Mouse (Mus musculus): ENCODE data around the gene Troap. TPM values are rescaled to one million over a fixed set of nuclear protein-coding genes. Genes with fewer than 3 reads are reported as not detected.
A peak's percentile ranks its signal among the peaks of the same experiment; 100 is the strongest.

Troap gene
- polyA plus RNA-seq, 1 experiment from 2014 or later = 53.1 TPM

- H3K27ac ChIP-seq = no peak overlapping the region
- DNase-seq (ENCODE audit: extremely low spot score, low spot score) = no peak
- peak overlapping the region; percentile 28; the same call in 1 of the 2 replicates for H3K4me3 ChIP-seq
- no peaks in the 10 kb centered on the region for H3K9me3 ChIP-seq
- peaks cover 97% of the 10 kb centered on the region for H3K27me3 ChIP-seq (ENCODE audit: poor library complexity, severe bottlenecking)
- 5% methylated on average over 6 of the region's 6 CpGs for WGBS
- H3K4me1 ChIP-seq = peaks cover 73% of the 10 kb centered on the region
- H3K36me3 ChIP-seq (replicated peaks) = no peaks in the 10 kb centered on the region
Observed at GRCm38 (mm10) chr15:99095356-99095755, 21.0 kb downstream of the Troap start.

GRCm38 (mm10) chr15:99096061-99096793, 21.9 kb downstream of the Troap start:
- peak overlapping the region; percentile 65; the same call in 1 of the 2 replicates for H3K27ac ChIP-seq
- H3K9me3 ChIP-seq = no peaks in the 10 kb centered on the region
- H3K27me3 ChIP-seq (ENCODE audit: poor library complexity, severe bottlenecking) = peaks cover 97% of the 10 kb centered on the region
- no peak for DNase-seq (ENCODE audit: extremely low spot score, low spot score)
- 1% methylated on average over 24 of the region's 24 CpGs for WGBS
- peak overlapping the region; percentile 50 for H3K4me3 ChIP-seq
- H3K36me3 ChIP-seq (replicated peaks) = no peaks in the 10 kb centered on the region
- peaks cover 66% of the 10 kb centered on the region for H3K4me1 ChIP-seq

GRCm38 (mm10) chr15:99096831-99097500, 22.6 kb downstream of the Troap start:
- under 1% methylated on average over 48 of the region's 58 CpGs for WGBS
- DNase-seq (ENCODE audit: extremely low spot score, low spot score) = peak; percentile 55
- Histone ChIP-seq H3K4me1 (peaks cover 66% of the 10 kb centered on the region), H3K36me3 (replicated peaks) (no peaks in the 10 kb centered on the region), H3K4me3 (peak overlapping the region; percentile 50), H3K27me3 (ENCODE audit: poor library complexity, severe bottlenecking) (peaks cover 91% of the 10 kb centered on the region), H3K27ac (peak overlapping the region; percentile 65), H3K9me3 (no peaks in the 10 kb centered on the region)

- under 1% methylated on average over 39 of the region's 39 CpGs for WGBS
- DNase-seq (ENCODE audit: extremely low spot score, low spot score) = peak; percentile 64
- H3K4me3 ChIP-seq = peak overlapping the region; percentile 50
- peaks cover 81% of the 10 kb centered on the region for H3K27me3 ChIP-seq (ENCODE audit: poor library complexity, severe bottlenecking)
- H3K36me3 ChIP-seq (replicated peaks) = no peaks in the 10 kb centered on the region
- H3K27ac ChIP-seq = peak overlapping the region; percentile 60
- peaks cover 61% of the 10 kb centered on the region for H3K4me1 ChIP-seq
- no peaks in the 10 kb centered on the region for H3K9me3 ChIP-seq
Observed at GRCm38 (mm10) chr15:99097840-99098492, 23.6 kb downstream of the Troap start.

GRCm38 (mm10) chr15:99098493-99098861, 24.1 kb downstream of the Troap start:
- Histone ChIP-seq H3K27me3 (ENCODE audit: poor library complexity, severe bottlenecking) (peaks cover 76% of the 10 kb centered on the region), H3K4me1 (peaks cover 56% of the 10 kb centered on the region), H3K4me3 (peak overlapping the region; percentile 50), H3K27ac (0 out of 2 replicates have a peak overlapping the region, but pooled peaks have one; percentile 60), H3K36me3 (replicated peaks) (no peaks in the 10 kb centered on the region), H3K9me3 (no peaks in the 10 kb centered on the region)
- WGBS = under 1% methylated on average over 9 of the region's 9 CpGs
- no peak for DNase-seq (ENCODE audit: extremely low spot score, low spot score)

- peaks cover 51% of the 10 kb centered on the region for H3K4me1 ChIP-seq
- DNase-seq (ENCODE audit: extremely low spot score, low spot score) = peak; percentile 74
- H3K27me3 ChIP-seq (ENCODE audit: poor library complexity, severe bottlenecking) = peaks cover 71% of the 10 kb centered on the region
- H3K4me3 ChIP-seq = peak overlapping the region; percentile 50
- no peaks in the 10 kb centered on the region for H3K9me3 ChIP-seq
- H3K36me3 ChIP-seq (replicated peaks) = no peaks in the 10 kb centered on the region
- under 1% methylated on average over 15 of the region's 15 CpGs for WGBS
- H3K27ac ChIP-seq = peak overlapping the region; percentile 58
Observed at GRCm38 (mm10) chr15:99099139-99099556, 24.8 kb downstream of the Troap start.

- no peaks in the 10 kb centered on the region for H3K36me3 ChIP-seq (replicated peaks)
- no peak overlapping the region for H3K27ac ChIP-seq
- no peak for DNase-seq (ENCODE audit: extremely low spot score, low spot score)
- 53% methylated on average over 3 of the region's 3 CpGs for WGBS
- H3K9me3 ChIP-seq = no peaks in the 10 kb centered on the region
- H3K4me3 ChIP-seq = no peak overlapping the region
- peaks cover 63% of the 10 kb centered on the region for H3K27me3 ChIP-seq (ENCODE audit: poor library complexity, severe bottlenecking)
- peaks cover 44% of the 10 kb centered on the region for H3K4me1 ChIP-seq
Observed at GRCm38 (mm10) chr15:99099984-99100383, 25.6 kb downstream of the Troap start.

GRCm38 (mm10) chr15:99105238-99105637, 30.9 kb downstream of the Troap start:
- Histone ChIP-seq H3K27ac (no peak overlapping the region), H3K9me3 (no peaks in the 10 kb centered on the region), H3K36me3 (replicated peaks) (no peaks in the 10 kb centered on the region), H3K4me3 (no peak overlapping the region), H3K4me1 (no peaks in the 10 kb centered on the region), H3K27me3 (ENCODE audit: poor library complexity, severe bottlenecking) (peaks cover 11% of the 10 kb centered on the region)
- no peak for DNase-seq (ENCODE audit: extremely low spot score, low spot score)
- 94% methylated on average over 7 of the region's 7 CpGs for WGBS

- H3K4me3 ChIP-seq = no peak overlapping the region
- no peak overlapping the region for H3K27ac ChIP-seq
- WGBS = 86% methylated on average over 3 of the region's 3 CpGs
- DNase-seq (ENCODE audit: extremely low spot score, low spot score) = no peak
- no peaks in the 10 kb centered on the region for H3K4me1 ChIP-seq
- no peaks in the 10 kb centered on the region for H3K9me3 ChIP-seq
- no peaks in the 10 kb centered on the region for H3K36me3 ChIP-seq (replicated peaks)
- 0 out of 2 replicates have a peak, but pooled peaks cover 6% of the 10 kb centered on the region for H3K27me3 ChIP-seq (ENCODE audit: poor library complexity, severe bottlenecking)
Observed at GRCm38 (mm10) chr15:99107866-99108265, 33.5 kb downstream of the Troap start.

- no peak overlapping the region for H3K27ac ChIP-seq
- 0 out of 2 replicates have a peak, but pooled peaks cover 6% of the 10 kb centered on the region for H3K27me3 ChIP-seq (ENCODE audit: poor library complexity, severe bottlenecking)
- 89% methylated on average over 3 of the region's 3 CpGs for WGBS
- H3K9me3 ChIP-seq = no peaks in the 10 kb centered on the region
- no peak overlapping the region for H3K4me3 ChIP-seq
- no peaks in the 10 kb centered on the region for H3K36me3 ChIP-seq (replicated peaks)
- no peak for DNase-seq (ENCODE audit: extremely low spot score, low spot score)
- H3K4me1 ChIP-seq = peaks cover 9% of the 10 kb centered on the region; the same call in 1 of the 2 replicates
Observed at GRCm38 (mm10) chr15:99111139-99111538, 36.8 kb downstream of the Troap start.

GRCm38 (mm10) chr15:99111809-99112208, 37.4 kb downstream of the Troap start:
- Histone ChIP-seq H3K4me3 (no peak overlapping the region), H3K4me1 (peaks cover 9% of the 10 kb centered on the region; the same call in 1 of the 2 replicates), H3K9me3 (no peaks in the 10 kb centered on the region), H3K27me3 (ENCODE audit: poor library complexity, severe bottlenecking) (0 out of 2 replicates have a peak, but pooled peaks cover 6% of the 10 kb centered on the region), H3K27ac (no peak overlapping the region), H3K36me3 (replicated peaks) (no peaks in the 10 kb centered on the region)
- 76% methylated on average over 4 of the region's 4 CpGs for WGBS
- no peak for DNase-seq (ENCODE audit: extremely low spot score, low spot score)

GRCm38 (mm10) chr15:99112843-99113395, 38.5 kb downstream of the Troap start:
- Histone ChIP-seq H3K4me1 (peaks cover 9% of the 10 kb centered on the region; the same call in 1 of the 2 replicates), H3K27ac (no peak overlapping the region), H3K27me3 (ENCODE audit: poor library complexity, severe bottlenecking) (0 out of 2 replicates have a peak, but pooled peaks cover 6% of the 10 kb centered on the region), H3K4me3 (peak overlapping the region; percentile 34; the same call in 1 of the 2 replicates), H3K36me3 (replicated peaks) (no peaks in the 10 kb centered on the region), H3K9me3 (no peaks in the 10 kb centered on the region)
- WGBS = 73% methylated on average over 11 of the region's 11 CpGs
- DNase-seq (ENCODE audit: extremely low spot score, low spot score) = no peak
